Mouse (Mus musculus) myocyte (in vitro differentiated cells): ENCODE measurements at regions not wholly inside any gene's neighbourhood (a gene's known extent, or its start where the extent isn't known, plus 50 kb on each side); places are given as distances from the start of the nearest gene placed in this dataset.

Experiments
- H3K27me3 ChIP-seq: one replicate; pipeline ENCODE4 v1.6.1; 2011; ENCODE audit not compliant: control insufficient read depth, insufficient read depth, insufficient read length
- H3K36me3 ChIP-seq: one replicate; pipeline ENCODE4 v1.6.1; 2011; ENCODE audit not compliant: control insufficient read depth, insufficient read depth
- H3K4me2 ChIP-seq: one replicate; pipeline ENCODE4 v1.6.1; 2011; ENCODE audit warnings: low read depth, control low read depth
- H3K4me3 ChIP-seq: one replicate; pipeline ENCODE4 v1.5.1; 2011; ENCODE audit warnings: mild to moderate bottlenecking, control low read depth, moderate library complexity
- H3K79me2 ChIP-seq: one replicate; pipeline ENCODE4 v1.6.1; 2011; ENCODE audit not compliant: control insufficient read depth, insufficient read depth
- H3ac ChIP-seq: one replicate; pipeline ENCODE4 v1.6.1; 2011; ENCODE audit not compliant: control insufficient read depth, insufficient read length
- CEBPB ChIP-seq: IDR thresholded peaks from 2 replicates; pipeline ENCODE4 v1.6.1; 2011; ENCODE audit warnings: mild to moderate bottlenecking, moderate library complexity; ENCODE audit not compliant: poor library complexity, insufficient read depth, severe bottlenecking
- E2F4 ChIP-seq: IDR thresholded peaks from one replicate; pipeline ENCODE4 v1.6.1; 2011; ENCODE audit warnings: mild to moderate bottlenecking, control low read depth, moderate library complexity; ENCODE audit not compliant: insufficient read depth
- MAX ChIP-seq: IDR thresholded peaks from one replicate; pipeline ENCODE4 v1.6.1; 2011; ENCODE audit warnings: low read depth, mild to moderate bottlenecking, control low read depth
- MYOD1 ChIP-seq, 3 experiments: IDR thresholded peaks; one replicate each; pipeline ENCODE4 v1.6.1; 2011; ENCODE audit warnings: control low read depth in 2 of 3, low read depth in 2 of 3, mild to moderate bottlenecking in 2 of 3, moderate library complexity in 1 of 3; ENCODE audit not compliant: insufficient read length in 2 of 3, control insufficient read depth in 1 of 3
- MYOG ChIP-seq, 3 experiments: IDR thresholded peaks; one replicate each; pipeline ENCODE4 v1.6.1; 2011; ENCODE audit warnings: control low read depth in 2 of 3, low read depth in 2 of 3, mild to moderate bottlenecking in 2 of 3; ENCODE audit not compliant: insufficient read length in 2 of 3, control insufficient read depth in 1 of 3, insufficient read depth in 1 of 3
- POLR2A ChIP-seq: IDR thresholded peaks from one replicate; pipeline ENCODE4 v1.6.1; 2011; ENCODE audit warnings: low read depth, mild to moderate bottlenecking, control low read depth, moderate library complexity; ENCODE audit not compliant: insufficient read length
- POLR2AphosphoS2 ChIP-seq: IDR thresholded peaks from one replicate; pipeline ENCODE4 v1.6.1; 2011; ENCODE audit warnings: low read depth, control low read depth; ENCODE audit not compliant: insufficient read length
- REST ChIP-seq: IDR thresholded peaks from one replicate; pipeline ENCODE4 v1.6.1; 2011; ENCODE audit warnings: mild to moderate bottlenecking, control low read depth, moderate library complexity; ENCODE audit not compliant: insufficient read depth, insufficient read length
- SRF ChIP-seq: IDR thresholded peaks from one replicate; pipeline ENCODE4 v1.6.1; 2011; ENCODE audit warnings: low read depth; ENCODE audit not compliant: control insufficient read depth, insufficient read length
- TCF12 ChIP-seq: IDR thresholded peaks from one replicate; pipeline ENCODE4 v1.6.1; 2011; ENCODE audit warnings: mild to moderate bottlenecking, control low read depth; ENCODE audit not compliant: poor library complexity, insufficient read depth, severe bottlenecking
- TCF3 ChIP-seq: IDR thresholded peaks from one replicate; pipeline ENCODE4 v1.6.1; 2011; ENCODE audit warnings: low read depth, control low read depth; ENCODE audit not compliant: insufficient read length
- USF1 ChIP-seq: IDR thresholded peaks from one replicate; pipeline ENCODE4 v1.6.1; 2011; ENCODE audit warnings: low read depth, mild to moderate bottlenecking, control low read depth, moderate library complexity

GRCm38 (mm10) chr1:137899305-137899704 is 276.2 kb downstream of the Ptprc start:
- Histone ChIP-seq H3K79me2 (peaks cover 50% of the 10 kb centered on the region), H3K36me3 (peaks cover 5% of the 10 kb centered on the region)
- TF ChIP-seq MYOG (IDR thresholded peaks at IDR 0.05; ENCODE audit: control insufficient read depth in 1 of 3, insufficient read depth in 1 of 3, insufficient read length in 2 of 3, low read depth in 2 of 3) = no peak
- TF ChIP-seq SRF = no peak
- no peak for TF ChIP-seq MAX
- TF ChIP-seq POLR2AphosphoS2 = no peak
- TF ChIP-seq E2F4 = no peak
- no peak for TF ChIP-seq REST
- TF ChIP-seq TCF12 = no peak
- no peak for TF ChIP-seq MYOD1 (IDR thresholded peaks at IDR 0.05; ENCODE audit: control insufficient read depth in 1 of 3, insufficient read length in 2 of 3, low read depth in 2 of 3)
- no peak for TF ChIP-seq CEBPB
- no peak for TF ChIP-seq USF1
- no peak for TF ChIP-seq TCF3
- TF ChIP-seq POLR2A = no peak

GRCm38 (mm10) chr1:137898891-137899290 is 276.6 kb downstream of the Ptprc start:
- TF ChIP-seq E2F4 (no peak), USF1 (no peak), MYOD1 (IDR thresholded peaks at IDR 0.05; ENCODE audit: control insufficient read depth in 1 of 3, insufficient read length in 2 of 3, low read depth in 2 of 3) (no peak), REST (no peak), TCF3 (no peak), MYOG (IDR thresholded peaks at IDR 0.05; ENCODE audit: control insufficient read depth in 1 of 3, insufficient read depth in 1 of 3, insufficient read length in 2 of 3, low read depth in 2 of 3) (no peak), CEBPB (no peak), POLR2A (no peak), MAX (no peak)
- H3K36me3 ChIP-seq = peaks cover 5% of the 10 kb centered on the region
- H3K27me3 ChIP-seq = no peaks in the 10 kb centered on the region
- H3K4me3 ChIP-seq = peak overlapping the region; percentile 61
- H3ac ChIP-seq = no peak overlapping the region
- H3K79me2 ChIP-seq = peaks cover 46% of the 10 kb centered on the region
- H3K4me2 ChIP-seq = peak overlapping the region; percentile 46

More at GRCm38 (mm10) chr1:137899305-137899704, 276.2 kb downstream of the Ptprc start:
- Histone ChIP-seq H3K27me3 (no peaks in the 10 kb centered on the region), H3K4me2 (peak overlapping the region; percentile 87), H3K4me3 (peak overlapping the region; percentile 61), H3ac (peak overlapping the region; percentile 39)

GRCm38 (mm10) chr1:137898397-137898796 is 277.1 kb downstream of the Ptprc start:
- Histone ChIP-seq H3K27me3 (no peaks in the 10 kb centered on the region), H3K36me3 (peaks cover 5% of the 10 kb centered on the region), H3K79me2 (peaks cover 41% of the 10 kb centered on the region), H3K4me3 (peak overlapping the region; percentile 61), H3K4me2 (peak overlapping the region; percentile 75), H3ac (no peak overlapping the region)
- TF ChIP-seq USF1 = peak; percentile 95
- no peak for TF ChIP-seq TCF12
- TF ChIP-seq MAX = no peak
- TF ChIP-seq POLR2A = peak; percentile 92
- TF ChIP-seq MYOG (IDR thresholded peaks at IDR 0.05; ENCODE audit: control insufficient read depth in 1 of 3, insufficient read depth in 1 of 3, insufficient read length in 2 of 3, low read depth in 2 of 3) = no peak
- no peak for TF ChIP-seq SRF
- peak; percentile 95 for TF ChIP-seq POLR2AphosphoS2
- no peak for TF ChIP-seq TCF3
- TF ChIP-seq MYOD1 (IDR thresholded peaks at IDR 0.05; ENCODE audit: control insufficient read depth in 1 of 3, insufficient read length in 2 of 3, low read depth in 2 of 3) = no peak
- TF ChIP-seq E2F4 = no peak
- no peak for TF ChIP-seq CEBPB
- TF ChIP-seq REST = no peak

- Histone ChIP-seq H3K79me2 (no peaks in the 10 kb centered on the region), H3K27me3 (no peaks in the 10 kb centered on the region), H3K4me2 (no peak overlapping the region), H3ac (no peak overlapping the region), H3K36me3 (no peaks in the 10 kb centered on the region), H3K4me3 (no peak overlapping the region)
- TF ChIP-seq MAX = no peak
- TF ChIP-seq CEBPB = no peak
- TF ChIP-seq TCF3 = no peak
- no peak for TF ChIP-seq MYOG (IDR thresholded peaks at IDR 0.05; ENCODE audit: control insufficient read depth in 1 of 3, insufficient read depth in 1 of 3, insufficient read length in 2 of 3, low read depth in 2 of 3)
- TF ChIP-seq POLR2A = no peak
- no peak for TF ChIP-seq E2F4
- no peak for TF ChIP-seq REST
- TF ChIP-seq MYOD1 (IDR thresholded peaks at IDR 0.05; ENCODE audit: control insufficient read depth in 1 of 3, insufficient read length in 2 of 3, low read depth in 2 of 3) = no peak
- TF ChIP-seq TCF12 = no peak
- TF ChIP-seq USF1 = no peak
- no peak for TF ChIP-seq SRF
- TF ChIP-seq POLR2AphosphoS2 = no peak
Observed at GRCm38 (mm10) chr1:137881656-137882055, 293.9 kb downstream of the Ptprc start.

- Histone ChIP-seq H3K27me3 (no peaks in the 10 kb centered on the region), H3K36me3 (no peaks in the 10 kb centered on the region), H3K79me2 (no peaks in the 10 kb centered on the region), H3K4me3 (no peak overlapping the region), H3K4me2 (no peak overlapping the region), H3ac (no peak overlapping the region)
- TF ChIP-seq POLR2AphosphoS2 (no peak), TCF3 (no peak), E2F4 (no peak), POLR2A (no peak), USF1 (no peak), SRF (no peak), REST (no peak), MYOG (IDR thresholded peaks at IDR 0.05; ENCODE audit: control insufficient read depth in 1 of 3, insufficient read depth in 1 of 3, insufficient read length in 2 of 3, low read depth in 2 of 3) (no peak), CEBPB (no peak), MYOD1 (IDR thresholded peaks at IDR 0.05; ENCODE audit: control insufficient read depth in 1 of 3, insufficient read length in 2 of 3, low read depth in 2 of 3) (no peak), MAX (no peak), TCF12 (no peak)
Observed at GRCm38 (mm10) chr1:137874361-137874760, 301.1 kb downstream of the Ptprc start.
